Mouse (Mus musculus) heart, postnatal 4 days (tissue): ENCODE results near the gene Bach2. TPM values are rescaled to one million over a fixed set of nuclear protein-coding genes. Genes with fewer than 3 reads are reported as not detected.

Source experiments
- DNase-seq: peaks from one replicate; pipeline ENCODE4 v3.0.0; 2021
- total RNA-seq, 2 experiments: library from RNA; stranded (reverse); gene quantifications; 2 replicates each; pipeline ENCODE4 v1.2.3; 2021

Gene Bach2
- total RNA-seq, 2 experiments from 2014 or later, result 23.9 to 24.5 TPM

- no peak for DNase-seq
Observed at GRCm38 (mm10) chr4:32227970-32228557, 10.5 kb upstream of the Bach2 start.

DNA sequence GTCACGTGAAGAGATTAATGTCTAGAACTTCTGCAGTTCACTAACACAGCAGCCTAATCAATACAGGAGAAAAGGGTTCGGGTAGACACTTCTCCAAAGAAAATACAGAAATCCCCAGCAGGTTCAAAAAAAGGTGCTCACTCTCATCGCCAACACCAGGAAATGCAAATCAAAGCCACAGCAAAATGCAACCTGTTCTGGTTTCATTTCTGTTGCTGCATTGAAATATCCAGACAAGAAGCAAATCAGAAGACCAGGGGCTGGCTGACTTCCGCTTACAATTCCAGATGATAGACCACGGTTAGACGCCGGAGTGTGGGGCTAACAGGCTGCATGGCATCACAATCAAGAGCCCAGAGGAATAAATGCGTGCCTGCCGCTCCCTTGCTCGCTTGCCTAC, 9.3 kb upstream of the Bach2 start:
- no peak for DNase-seq

DNA sequence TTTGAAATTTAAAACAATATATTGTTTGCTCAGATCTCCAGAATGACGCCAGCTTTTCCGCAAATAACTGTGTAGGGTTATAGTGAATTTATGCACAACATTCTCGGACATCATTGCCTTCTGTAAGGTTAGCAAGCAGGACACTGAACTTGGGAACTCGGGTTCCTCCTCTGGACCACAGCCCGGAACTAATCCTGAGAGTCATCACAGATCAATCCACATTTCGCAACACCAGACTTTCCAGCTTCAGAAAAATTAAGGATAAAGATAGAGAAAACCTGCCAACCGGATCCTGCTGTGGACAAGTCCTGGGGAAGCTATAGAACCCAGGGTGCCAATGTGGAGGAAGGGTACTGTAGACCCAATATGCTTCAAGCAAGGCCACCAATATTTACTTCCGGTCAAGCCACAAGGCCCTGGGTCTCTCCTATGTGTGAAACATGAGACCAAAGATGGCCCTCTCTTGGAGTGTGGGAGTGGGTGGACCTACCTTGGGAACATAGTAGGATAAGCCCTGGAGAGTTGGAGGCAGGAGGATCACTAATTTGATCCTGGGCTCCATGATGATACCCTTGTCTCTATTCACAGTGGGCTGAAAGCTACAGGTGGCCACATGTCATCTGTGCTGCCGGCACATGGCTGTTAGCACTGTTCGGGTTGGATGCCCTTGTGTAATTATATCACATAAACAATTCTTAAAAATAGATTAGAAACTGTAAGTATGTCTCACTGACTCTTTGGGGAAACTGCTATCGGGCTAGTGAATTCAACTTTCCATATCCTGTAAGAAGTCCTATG, 7.1 kb upstream of the Bach2 start:
- DNase-seq, result no peak

- DNase-seq, result no peak
Observed at GRCm38 (mm10) chr4:32235920-32236705, 2.5 kb upstream of the Bach2 start.

GRCm38 (mm10) chr4:32238921-32239748, 531 bp downstream of the Bach2 start:
- DNase-seq, result peak; percentile 78

GRCm38 (mm10) chr4:32239749-32240131, 1.1 kb downstream of the Bach2 start:
- DNase-seq, result peak; percentile 80

GRCm38 (mm10) chr4:32240457-32241030, 1.9 kb downstream of the Bach2 start:
- no peak for DNase-seq

GRCm38 (mm10) chr4:32241351-32241980, 2.9 kb downstream of the Bach2 start:
- no peak for DNase-seq

DNA sequence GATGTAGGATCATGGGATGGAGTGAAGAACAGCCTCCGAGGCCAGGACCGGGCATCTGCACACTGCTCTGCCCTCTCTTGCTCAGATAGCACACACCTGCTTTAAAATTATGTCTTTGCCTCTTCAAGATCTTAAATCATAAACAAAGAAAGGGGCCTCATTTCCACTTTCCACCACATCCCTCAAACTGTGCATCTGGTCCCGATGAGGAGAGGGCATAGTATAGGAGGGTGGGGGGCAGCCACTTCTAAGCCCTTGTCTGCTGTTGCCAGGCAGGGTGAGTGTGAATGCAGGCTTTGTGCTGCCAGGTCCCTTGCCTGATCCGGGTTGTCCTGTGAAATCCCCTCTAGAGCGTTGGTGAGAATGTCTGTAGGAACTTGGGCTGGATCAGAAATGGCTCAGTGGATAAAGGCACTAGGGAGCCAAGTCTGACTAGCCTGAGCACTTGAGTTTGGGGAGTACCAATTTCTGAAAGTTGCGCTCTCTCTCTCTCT, 3.6 kb downstream of the Bach2 start:
- no peak for DNase-seq

DNA sequence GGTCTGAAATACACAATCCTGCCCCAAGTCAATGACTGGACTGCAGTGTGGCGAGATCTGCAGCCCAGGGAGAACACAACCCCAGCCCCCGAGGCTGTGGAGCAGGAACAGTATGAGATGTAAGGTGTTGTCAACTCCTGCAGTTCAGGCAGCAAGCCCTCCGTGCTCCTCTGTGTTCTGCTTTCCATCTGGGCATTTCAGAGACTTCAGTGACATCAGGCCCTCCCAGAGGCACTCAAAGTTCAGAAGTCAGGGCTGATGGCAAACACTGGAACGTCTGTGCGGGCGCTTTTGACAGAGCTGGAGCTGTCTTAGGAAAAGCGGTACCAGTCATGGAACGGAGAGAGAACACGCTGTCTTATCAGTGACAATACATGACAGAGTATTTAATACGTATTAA, 4.9 kb downstream of the Bach2 start:
- DNase-seq, result peak; percentile 27

DNA sequence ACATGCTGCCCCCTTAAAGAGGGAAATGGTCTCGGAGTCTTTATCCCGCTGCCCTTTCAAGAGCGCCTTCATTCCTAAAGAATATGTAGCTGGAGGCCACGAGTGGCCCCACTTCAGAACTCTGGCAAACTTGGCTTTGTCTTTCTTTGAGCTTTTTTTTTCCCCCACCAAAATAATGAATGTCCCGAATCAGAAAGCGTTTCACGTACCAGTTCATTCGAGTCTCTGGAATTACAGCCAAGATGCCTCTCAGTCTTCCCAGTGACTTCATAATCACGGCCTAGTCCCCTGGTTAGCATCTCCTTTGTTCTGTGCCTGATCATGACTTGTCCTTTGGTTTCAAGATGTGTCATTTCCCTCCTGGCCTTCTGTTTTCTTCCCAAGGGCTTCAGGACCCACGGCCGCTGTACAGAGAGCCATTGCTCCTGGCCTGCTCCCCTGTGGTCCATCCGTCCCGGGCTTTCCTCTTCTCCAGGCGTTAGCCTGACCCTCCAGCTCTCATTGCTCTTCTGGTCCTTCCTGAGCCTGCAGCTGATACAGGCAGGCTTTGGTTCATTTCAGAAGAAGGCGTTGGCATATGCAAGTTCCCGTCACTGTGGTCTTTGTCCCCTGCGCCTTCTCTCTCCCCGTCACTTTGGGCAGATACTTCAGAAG, 5.6 kb downstream of the Bach2 start:
- peak; percentile 22 for DNase-seq

DNA sequence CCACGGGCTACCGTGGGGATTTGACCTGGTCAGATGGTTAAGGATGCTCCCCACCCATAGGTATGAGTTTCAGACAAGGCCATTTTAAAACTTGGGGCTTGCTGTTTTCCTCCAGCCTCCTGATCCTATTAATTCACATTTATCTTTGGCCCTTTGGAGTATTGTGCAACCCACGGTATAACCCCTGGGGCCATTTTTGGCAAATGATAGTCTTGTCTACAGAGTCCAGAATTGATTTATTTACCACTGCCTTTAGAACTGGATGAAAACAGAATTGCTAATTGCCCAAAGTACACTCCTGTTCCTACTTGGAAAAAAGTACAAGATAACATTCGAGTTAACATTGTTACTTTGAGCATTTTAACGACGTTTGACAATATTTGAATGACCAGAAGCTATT, 7.0 kb downstream of the Bach2 start:
- no peak for DNase-seq

- DNase-seq, result no peak
Observed at GRCm38 (mm10) chr4:32246020-32246419, 7.4 kb downstream of the Bach2 start.

DNA sequence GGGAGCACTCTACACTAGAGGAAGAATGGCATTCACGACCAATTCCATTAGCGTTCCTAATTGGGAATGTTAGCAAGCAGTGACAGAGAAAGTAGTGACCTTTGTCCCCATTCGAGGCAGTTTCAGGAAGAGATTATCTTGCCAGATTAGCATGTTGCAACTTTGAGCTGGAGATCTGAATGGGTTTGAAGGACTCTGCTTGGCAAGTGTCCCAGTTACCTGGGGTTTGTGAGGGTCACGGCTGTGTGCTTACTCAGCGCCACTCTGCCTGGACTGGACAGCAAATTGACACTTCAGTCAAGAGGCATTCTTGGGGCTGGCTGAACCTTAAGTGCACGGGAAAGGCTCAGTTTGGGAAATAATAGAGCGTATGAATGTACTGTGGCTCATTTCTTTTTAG, 8.2 kb downstream of the Bach2 start:
- peak; percentile 39 for DNase-seq

DNA sequence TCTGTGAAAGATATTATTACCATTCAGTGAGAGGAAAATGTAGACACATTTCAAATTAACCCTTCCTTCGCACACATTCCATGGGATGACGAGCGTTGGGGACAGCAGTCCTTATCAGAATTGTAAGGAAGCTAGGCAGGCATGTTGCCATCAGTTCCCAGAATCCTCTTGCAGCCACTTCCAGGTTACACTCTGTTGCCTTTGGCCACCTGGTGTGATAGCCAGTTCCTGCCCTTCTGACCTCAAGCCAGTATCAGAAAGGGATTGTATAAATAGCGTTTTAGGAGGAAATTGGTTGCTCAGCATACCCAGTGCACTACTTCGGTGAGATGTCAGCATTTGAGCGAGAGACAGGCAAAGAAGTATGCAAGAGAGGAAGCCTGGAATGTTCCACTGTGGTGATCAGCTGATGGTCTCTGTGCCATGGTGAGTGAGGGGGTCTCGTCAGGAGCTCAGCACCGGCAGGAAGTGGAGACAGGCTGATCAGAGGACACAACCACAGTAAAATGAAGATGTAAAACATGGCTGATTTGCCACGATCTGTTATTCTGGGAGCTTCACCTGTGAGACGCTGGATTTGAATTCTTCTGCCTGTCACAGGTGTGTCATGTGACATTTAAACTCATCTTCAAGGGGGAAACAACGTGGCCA, 9.0 kb downstream of the Bach2 start:
- no peak for DNase-seq

DNA sequence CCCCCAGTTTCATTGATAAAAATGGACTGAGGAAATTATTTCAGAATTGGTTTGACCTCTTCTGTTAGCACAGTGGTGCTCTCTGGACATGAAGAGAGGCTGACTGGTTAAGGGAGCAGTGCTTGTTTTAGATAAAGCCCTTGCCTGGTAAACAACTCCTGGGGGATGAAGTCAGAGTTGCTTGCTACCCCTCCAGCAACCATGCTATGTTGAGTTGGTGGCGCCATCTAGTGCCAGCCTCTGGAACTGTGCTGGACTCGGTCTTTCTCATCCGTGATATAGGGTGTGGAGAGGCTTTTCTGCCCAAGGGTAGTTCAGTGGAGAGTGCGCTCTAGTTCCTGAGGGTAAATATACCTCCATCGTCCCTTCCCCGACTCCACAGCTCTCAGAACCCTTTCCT, 9.6 kb downstream of the Bach2 start:
- peak; percentile 89 for DNase-seq

DNA sequence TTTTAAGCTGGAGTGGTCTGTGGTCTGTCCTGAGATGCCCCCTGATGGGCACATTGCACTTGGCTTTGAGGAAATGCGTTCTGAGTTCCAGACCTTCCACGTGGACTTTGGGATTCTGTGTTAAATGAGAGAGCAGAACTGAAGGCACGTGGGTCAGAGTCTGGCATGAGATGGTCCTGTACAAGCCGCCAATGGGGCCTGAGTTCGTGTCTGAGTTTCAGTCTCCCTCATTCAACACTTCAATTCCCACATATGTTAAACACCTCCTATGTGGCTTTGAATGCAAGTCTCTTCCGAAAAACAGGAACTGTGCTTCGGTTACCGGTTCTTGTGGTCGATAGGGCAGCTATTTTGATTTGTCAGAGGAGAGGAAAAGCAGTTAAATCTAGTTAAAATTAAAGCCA, 10.4 kb downstream of the Bach2 start:
- DNase-seq, result no peak

GRCm38 (mm10) chr4:32249748-32250332, 11.2 kb downstream of the Bach2 start:
- DNase-seq, result peak; percentile 39

- DNase-seq, result peak; percentile 47
Observed at GRCm38 (mm10) chr4:32250333-32251004, 11.9 kb downstream of the Bach2 start.
